Mouse (Mus musculus): Measurements from ENCODE around the gene Golga7b.

- TF ChIP-seq POLR2A (IDR thresholded peaks at IDR 0.05; ENCODE audit: borderline replicate concordance, insufficient read depth, low read length) (no peak), CTCF (IDR thresholded peaks at IDR 0.05; ENCODE audit: borderline replicate concordance, insufficient read depth, low read depth, low read length) (no peak)
These were observed 42.2 kb upstream of the Golga7b start for GRCm38 (mm10) chr19:42205201-42205600.
